Mouse (Mus musculus): Measurements from ENCODE around the gene Isx. TPM values are rescaled to one million over a fixed set of nuclear protein-coding genes. Genes with fewer than 3 reads are reported as not detected.

Gene Isx
- polyA plus RNA-seq, 1 experiment from 2014 or later = not detected

Other genes starting within 250 kb of the Isx start
- 50.0 and 56.9 TPM in 2 replicates for gene Hmgxb4, start 120.2 kb downstream of the Isx start, polyA plus RNA-seq (2014; fragmentation: Nextera tagmentation; extraction: Ambion mirVana)
- 16.5 and 16.9 TPM in 2 replicates for gene Tom1, start 160.5 kb downstream of the Isx start, polyA plus RNA-seq (2014; fragmentation: Nextera tagmentation; extraction: Ambion mirVana)
- gene Hmox1, start 220.4 kb downstream of the Isx start, polyA plus RNA-seq (2014; fragmentation: Nextera tagmentation; extraction: Ambion mirVana) = 3.9 and 4.1 TPM in 2 replicates
- gene Mcm5, start 236.4 kb downstream of the Isx start, polyA plus RNA-seq (2014; fragmentation: Nextera tagmentation; extraction: Ambion mirVana) = 71.8 and 83.0 TPM in 2 replicates

All from forebrain, embryonic 14.5 days (tissue).